Mouse (Mus musculus): ENCODE measurements around the gene Pdik1l. TPM values are rescaled to one million over a fixed set of nuclear protein-coding genes. Genes with fewer than 3 reads are reported as not detected.

Gene Pdik1l
- polyA plus RNA-seq, 2 experiments = 9.6 to 18.4 TPM

DNA sequence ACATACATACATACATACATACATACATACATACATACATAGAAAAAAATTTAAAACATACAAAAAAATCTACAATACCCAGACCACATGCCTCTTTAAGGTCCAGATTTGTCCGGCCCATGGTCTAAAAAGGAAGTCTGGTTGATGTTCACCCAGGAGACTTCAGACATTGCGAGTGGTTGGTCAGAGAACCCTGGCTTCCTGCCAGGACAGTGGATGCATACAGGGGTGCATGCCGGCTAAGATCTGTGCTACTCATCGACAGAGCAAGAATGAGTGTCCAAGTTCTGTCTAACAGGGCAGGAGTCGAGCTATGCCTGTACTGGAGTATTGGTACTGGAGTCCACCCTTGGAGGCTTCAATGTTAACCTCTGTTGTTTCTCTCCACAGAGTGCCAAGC is 37.0 kb upstream of the Pdik1l start:
- H3K36me3 ChIP-seq (ENCODE audit: control insufficient read depth, insufficient read depth, low read length) = no peaks in the 10 kb centered on the region
- H3K9ac ChIP-seq (ENCODE audit: low read depth, low read length, severe bottlenecking) = no peak overlapping the region
- H3K27ac ChIP-seq (replicated peaks; ENCODE audit: low read depth, low read length) = no peak overlapping the region
- no peaks in the 10 kb centered on the region for H3K4me1 ChIP-seq (ENCODE audit: control insufficient read depth, insufficient read depth, low read length)
- 73% methylated on average over 5 of the region's 5 CpGs for WGBS
- TF ChIP-seq POLR2A (IDR thresholded peaks at IDR 0.05; ENCODE audit: borderline replicate concordance, extremely low read depth, insufficient read depth, insufficient read length) = no peak
- ATAC-seq (ENCODE audit: low FRiP score, low read depth) = no peak
- no peak overlapping the region for H3K4me3 ChIP-seq (replicated peaks; ENCODE audit: low read length)
- DNase-seq (ENCODE audit: low spot score) = no peak
- no peaks in the 10 kb centered on the region for H3K27me3 ChIP-seq (ENCODE audit: control insufficient read depth, insufficient read depth, low read length)
- H3K9me3 ChIP-seq (ENCODE audit: control insufficient read depth, low read length) = no peaks in the 10 kb centered on the region
- no peak overlapping the region for H3K4me2 ChIP-seq (replicated peaks; ENCODE audit: low read depth, low read length, severe bottlenecking)

DNA sequence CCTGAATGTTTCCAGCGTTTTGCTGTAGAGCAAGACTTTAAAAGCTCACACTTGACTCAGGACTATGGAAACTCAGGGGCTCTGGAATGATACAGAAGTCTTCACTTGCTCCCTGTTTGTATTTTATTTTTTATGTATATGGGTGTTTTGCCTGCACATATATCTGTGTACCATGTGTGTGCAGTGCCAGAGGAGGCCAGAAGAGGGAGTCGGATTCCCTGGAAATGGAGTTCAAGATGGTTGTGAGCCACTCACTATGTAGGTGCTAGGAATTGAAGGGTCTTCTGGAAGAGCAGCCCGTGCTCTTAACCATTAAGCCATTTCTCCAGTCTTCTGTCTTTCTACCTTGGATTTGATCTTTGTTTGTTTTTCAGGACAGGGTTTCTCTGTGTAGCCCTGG is 33.8 kb upstream of the Pdik1l start:
- DNase-seq (ENCODE audit: low spot score) = no peak
- WGBS = 62% methylated on average over 3 of the region's 3 CpGs
- no peaks in the 10 kb centered on the region for H3K4me1 ChIP-seq (ENCODE audit: control insufficient read depth, insufficient read depth, low read length)
- H3K4me2 ChIP-seq (replicated peaks; ENCODE audit: low read depth, low read length, severe bottlenecking) = no peak overlapping the region
- H3K27ac ChIP-seq (replicated peaks; ENCODE audit: low read depth, low read length) = no peak overlapping the region
- H3K4me3 ChIP-seq (replicated peaks; ENCODE audit: low read length) = no peak overlapping the region
- H3K9me3 ChIP-seq (ENCODE audit: control insufficient read depth, low read length) = no peaks in the 10 kb centered on the region
- no peaks in the 10 kb centered on the region for H3K27me3 ChIP-seq (ENCODE audit: control insufficient read depth, insufficient read depth, low read length)
- H3K36me3 ChIP-seq (ENCODE audit: control insufficient read depth, insufficient read depth, low read length) = no peaks in the 10 kb centered on the region
- no peak for ATAC-seq (ENCODE audit: low FRiP score, low read depth)
- TF ChIP-seq POLR2A (IDR thresholded peaks at IDR 0.05; ENCODE audit: borderline replicate concordance, extremely low read depth, insufficient read depth, insufficient read length) = no peak
- H3K9ac ChIP-seq (ENCODE audit: low read depth, low read length, severe bottlenecking) = no peak overlapping the region

DNA sequence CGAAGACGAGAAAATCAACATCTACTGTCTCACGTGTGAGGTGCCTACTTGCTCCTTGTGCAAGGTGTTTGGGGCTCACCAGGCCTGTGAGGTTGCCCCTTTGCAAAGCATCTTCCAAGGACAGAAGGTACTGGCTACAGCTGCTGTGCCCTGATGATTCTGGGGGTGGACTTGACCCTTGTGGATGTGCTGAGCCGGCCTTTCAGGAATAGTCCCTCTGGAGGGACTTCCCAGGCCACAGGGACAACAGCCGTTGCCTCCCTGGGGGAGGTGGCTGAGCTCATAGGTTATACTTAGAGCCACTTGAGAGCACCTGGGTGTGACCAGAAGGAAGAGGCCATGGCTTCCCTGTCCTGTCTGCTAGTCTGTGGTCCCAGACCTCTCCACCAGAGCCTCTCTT is 32.0 kb upstream of the Pdik1l start:
- TF ChIP-seq POLR2A (IDR thresholded peaks at IDR 0.05; ENCODE audit: borderline replicate concordance, extremely low read depth, insufficient read depth, insufficient read length) = no peak
- Histone ChIP-seq H3K4me2 (replicated peaks; ENCODE audit: low read depth, low read length, severe bottlenecking) (no peak overlapping the region), H3K9me3 (ENCODE audit: control insufficient read depth, low read length) (no peaks in the 10 kb centered on the region), H3K27me3 (ENCODE audit: control insufficient read depth, insufficient read depth, low read length) (no peaks in the 10 kb centered on the region), H3K36me3 (ENCODE audit: control insufficient read depth, insufficient read depth, low read length) (no peaks in the 10 kb centered on the region), H3K4me3 (replicated peaks; ENCODE audit: low read length) (no peak overlapping the region), H3K9ac (ENCODE audit: low read depth, low read length, severe bottlenecking) (no peak overlapping the region), H3K4me1 (ENCODE audit: control insufficient read depth, insufficient read depth, low read length) (peaks cover 2% of the 10 kb centered on the region; the same call in 1 of the 2 replicates), H3K27ac (replicated peaks; ENCODE audit: low read depth, low read length) (no peak overlapping the region)
- ATAC-seq (ENCODE audit: low FRiP score, low read depth) (no peak), DNase-seq (ENCODE audit: low spot score) (no peak)
- WGBS = 59% methylated on average over 5 of the region's 5 CpGs

DNA sequence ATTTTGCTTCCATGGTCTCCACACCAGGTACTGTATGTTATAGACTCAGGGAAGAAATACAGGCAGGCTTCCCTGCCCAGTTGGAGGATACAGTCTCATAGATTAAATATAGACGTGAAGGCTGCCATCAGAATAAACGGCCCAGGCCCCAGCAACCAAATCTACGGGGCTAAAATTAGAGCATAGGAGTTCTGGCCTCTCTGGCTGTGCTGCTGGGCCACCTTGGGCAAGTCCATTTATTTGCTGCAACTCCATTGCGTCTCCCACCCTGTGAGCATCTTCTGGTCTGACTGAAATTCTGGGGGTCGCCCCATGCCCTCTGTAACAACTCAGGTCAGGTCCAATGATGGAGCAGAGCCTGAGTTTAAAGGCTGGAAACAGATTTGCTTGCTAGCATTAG is 31.4 kb upstream of the Pdik1l start:
- no peak for ATAC-seq (ENCODE audit: low FRiP score, low read depth)
- Histone ChIP-seq H3K4me2 (replicated peaks; ENCODE audit: low read depth, low read length, severe bottlenecking) (no peak overlapping the region), H3K36me3 (ENCODE audit: control insufficient read depth, insufficient read depth, low read length) (no peaks in the 10 kb centered on the region), H3K27me3 (ENCODE audit: control insufficient read depth, insufficient read depth, low read length) (no peaks in the 10 kb centered on the region), H3K9me3 (ENCODE audit: control insufficient read depth, low read length) (no peaks in the 10 kb centered on the region), H3K27ac (replicated peaks; ENCODE audit: low read depth, low read length) (no peak overlapping the region), H3K4me1 (ENCODE audit: control insufficient read depth, insufficient read depth, low read length) (peaks cover 7% of the 10 kb centered on the region; the same call in 1 of the 2 replicates), H3K4me3 (replicated peaks; ENCODE audit: low read length) (no peak overlapping the region), H3K9ac (ENCODE audit: low read depth, low read length, severe bottlenecking) (no peak overlapping the region)
- DNase-seq (ENCODE audit: low spot score) = no peak
- 83% methylated on average over 5 of the region's 5 CpGs for WGBS
- TF ChIP-seq POLR2A (IDR thresholded peaks at IDR 0.05; ENCODE audit: borderline replicate concordance, extremely low read depth, insufficient read depth, insufficient read length) = no peak

DNA sequence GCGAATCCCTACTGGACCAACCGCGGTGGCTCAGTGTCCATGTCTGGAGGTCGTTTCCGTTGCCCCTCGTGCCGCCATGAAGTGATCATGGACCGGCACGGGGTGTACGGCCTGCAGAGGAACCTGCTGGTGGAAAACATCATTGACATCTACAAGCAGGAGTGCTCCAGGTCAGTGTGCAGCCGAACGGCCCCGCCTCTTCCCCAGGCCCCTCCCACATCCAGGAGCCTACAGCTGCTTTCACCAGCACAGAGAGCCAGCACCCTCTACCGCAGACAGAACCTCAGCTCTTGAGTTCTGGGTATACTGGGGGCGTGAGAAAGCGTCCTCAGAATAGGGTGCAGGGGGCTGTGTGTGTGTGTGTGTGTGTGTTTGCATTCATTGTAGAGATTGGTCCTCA is 28.7 kb upstream of the Pdik1l start:
- 42% methylated on average over 16 of the region's 16 CpGs for WGBS
- H3K36me3 ChIP-seq (ENCODE audit: control insufficient read depth, insufficient read depth, low read length) = no peaks in the 10 kb centered on the region
- H3K4me2 ChIP-seq (replicated peaks; ENCODE audit: low read depth, low read length, severe bottlenecking) = no peak overlapping the region
- DNase-seq (ENCODE audit: low spot score) (no peak), ATAC-seq (ENCODE audit: low FRiP score, low read depth) (no peak)
- H3K4me3 ChIP-seq (replicated peaks; ENCODE audit: low read length) = no peak overlapping the region
- H3K27ac ChIP-seq (replicated peaks; ENCODE audit: low read depth, low read length) = no peak overlapping the region
- peaks cover 7% of the 10 kb centered on the region; the same call in 1 of the 2 replicates for H3K4me1 ChIP-seq (ENCODE audit: control insufficient read depth, insufficient read depth, low read length)
- H3K27me3 ChIP-seq (ENCODE audit: control insufficient read depth, insufficient read depth, low read length) = no peaks in the 10 kb centered on the region
- H3K9me3 ChIP-seq (ENCODE audit: control insufficient read depth, low read length) = no peaks in the 10 kb centered on the region; the same call in 1 of the 2 replicates
- TF ChIP-seq POLR2A (IDR thresholded peaks at IDR 0.05; ENCODE audit: borderline replicate concordance, extremely low read depth, insufficient read depth, insufficient read length) = no peak
- no peak overlapping the region for H3K9ac ChIP-seq (ENCODE audit: low read depth, low read length, severe bottlenecking)

DNA sequence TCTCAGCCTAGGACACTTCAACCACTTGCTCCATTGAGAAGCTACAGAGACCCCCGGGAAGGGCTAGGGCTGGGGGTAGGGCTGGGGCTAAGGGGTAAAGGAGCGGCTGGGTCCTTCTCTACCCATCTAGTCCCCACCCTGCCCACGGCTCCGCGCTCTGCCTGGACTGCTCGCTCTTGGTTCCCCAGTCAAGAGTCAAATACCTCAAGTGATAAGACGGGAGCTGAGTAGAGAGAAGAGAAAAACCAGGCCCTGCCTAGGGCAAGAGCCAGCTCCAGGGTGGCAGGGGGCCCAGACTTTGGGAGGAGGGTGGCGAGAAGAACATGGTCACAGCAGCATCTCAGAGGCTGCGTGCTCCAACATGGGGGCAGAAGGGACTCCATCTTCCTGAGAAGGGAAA is 27.8 kb upstream of the Pdik1l start:
- no peak for ATAC-seq (ENCODE audit: low FRiP score, low read depth)
- Histone ChIP-seq H3K9ac (ENCODE audit: low read depth, low read length, severe bottlenecking) (no peak overlapping the region), H3K36me3 (ENCODE audit: control insufficient read depth, insufficient read depth, low read length) (no peaks in the 10 kb centered on the region), H3K27me3 (ENCODE audit: control insufficient read depth, insufficient read depth, low read length) (no peaks in the 10 kb centered on the region), H3K4me3 (replicated peaks; ENCODE audit: low read length) (no peak overlapping the region), H3K27ac (replicated peaks; ENCODE audit: low read depth, low read length) (no peak overlapping the region), H3K9me3 (ENCODE audit: control insufficient read depth, low read length) (no peaks in the 10 kb centered on the region; the same call in 1 of the 2 replicates), H3K4me1 (ENCODE audit: control insufficient read depth, insufficient read depth, low read length) (peaks cover 7% of the 10 kb centered on the region; the same call in 1 of the 2 replicates), H3K4me2 (replicated peaks; ENCODE audit: low read depth, low read length, severe bottlenecking) (no peak overlapping the region)
- no peak for DNase-seq (ENCODE audit: low spot score)
- 70% methylated on average over 9 of the region's 9 CpGs for WGBS
- no peak for TF ChIP-seq POLR2A (IDR thresholded peaks at IDR 0.05; ENCODE audit: borderline replicate concordance, extremely low read depth, insufficient read depth, insufficient read length)

Measured in limb, embryonic 14.5 days (tissue).